Mouse (Mus musculus) liver, adult 2 months (tissue): ENCODE results near the gene Rbmxl1.

Source experiments
- CTCF ChIP-seq: fragments of 200-500 bp; IDR thresholded peaks from 2 replicates; pipeline ENCODE4 v1.5.1; 2011; ENCODE audit warnings: low read depth, low read length, control low read depth
- POLR2A ChIP-seq: fragments of 200-500 bp; IDR thresholded peaks from 2 replicates; pipeline ENCODE4 v1.6.1; 2011; ENCODE audit warnings: low read length, control low read depth; ENCODE audit not compliant: insufficient read depth; ENCODE audit errors: extremely low read depth

- TF ChIP-seq POLR2A (no peak), CTCF (no peak)
Observed at GRCm38 (mm10) chr8:78502706-78503105, 6.0 kb downstream of the Rbmxl1 start.
